Mouse (Mus musculus): ENCODE data around the gene Hoxb5. TPM values are rescaled to one million over a fixed set of nuclear protein-coding genes. Genes with fewer than 3 reads are reported as not detected.

Gene Hoxb5
- polyA plus RNA-seq, 1 experiment: not detected

DNA sequence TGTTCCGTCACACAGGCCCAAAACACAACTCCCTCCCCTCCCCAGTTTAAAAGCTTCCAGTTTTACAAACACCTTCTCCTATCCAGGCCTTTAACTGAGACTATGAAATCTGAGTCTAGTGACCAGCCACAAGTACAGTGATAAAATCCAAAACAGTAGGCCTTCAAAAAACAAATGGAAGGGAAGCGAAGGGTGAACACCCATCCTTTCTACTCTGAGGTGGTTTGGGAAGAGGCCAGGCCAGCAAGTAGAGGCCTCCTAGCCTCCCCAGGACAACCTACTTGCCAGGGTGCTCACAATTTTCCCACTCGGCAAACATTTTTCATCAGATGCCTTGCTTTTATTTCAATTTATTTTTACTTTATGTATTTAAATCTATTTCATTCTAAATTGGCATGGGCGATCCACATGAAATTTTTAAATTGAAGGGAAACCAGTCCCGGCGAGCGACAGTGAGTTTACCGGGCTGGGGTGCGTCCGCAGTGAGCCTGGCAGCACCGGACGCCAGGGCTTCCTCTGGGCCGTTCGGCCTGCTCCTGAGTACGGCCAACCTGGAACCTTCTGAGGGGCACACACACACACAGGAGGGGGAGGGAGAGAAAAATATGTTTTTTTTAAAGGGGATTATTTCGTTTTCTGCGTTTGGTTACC lies 12.3 kb upstream of the Hoxb5 start:
- Histone ChIP-seq H3K27me3 (ENCODE audit: control insufficient read depth, insufficient read depth, insufficient read length) (peaks cover 84% of the 10 kb centered on the region), H3K4me3 (no peak overlapping the region), H3ac (ENCODE audit: control insufficient read depth, insufficient read length) (no peak overlapping the region), H3K36me3 (ENCODE audit: control insufficient read depth, insufficient read depth) (no peaks in the 10 kb centered on the region), H3K79me2 (ENCODE audit: control insufficient read depth, insufficient read depth) (no peaks in the 10 kb centered on the region), H3K4me2 (ENCODE audit: low read depth) (no peak overlapping the region)
- TF ChIP-seq TCF3 (IDR thresholded peaks at IDR 0.05; ENCODE audit: insufficient read length, low read depth): no peak

DNA sequence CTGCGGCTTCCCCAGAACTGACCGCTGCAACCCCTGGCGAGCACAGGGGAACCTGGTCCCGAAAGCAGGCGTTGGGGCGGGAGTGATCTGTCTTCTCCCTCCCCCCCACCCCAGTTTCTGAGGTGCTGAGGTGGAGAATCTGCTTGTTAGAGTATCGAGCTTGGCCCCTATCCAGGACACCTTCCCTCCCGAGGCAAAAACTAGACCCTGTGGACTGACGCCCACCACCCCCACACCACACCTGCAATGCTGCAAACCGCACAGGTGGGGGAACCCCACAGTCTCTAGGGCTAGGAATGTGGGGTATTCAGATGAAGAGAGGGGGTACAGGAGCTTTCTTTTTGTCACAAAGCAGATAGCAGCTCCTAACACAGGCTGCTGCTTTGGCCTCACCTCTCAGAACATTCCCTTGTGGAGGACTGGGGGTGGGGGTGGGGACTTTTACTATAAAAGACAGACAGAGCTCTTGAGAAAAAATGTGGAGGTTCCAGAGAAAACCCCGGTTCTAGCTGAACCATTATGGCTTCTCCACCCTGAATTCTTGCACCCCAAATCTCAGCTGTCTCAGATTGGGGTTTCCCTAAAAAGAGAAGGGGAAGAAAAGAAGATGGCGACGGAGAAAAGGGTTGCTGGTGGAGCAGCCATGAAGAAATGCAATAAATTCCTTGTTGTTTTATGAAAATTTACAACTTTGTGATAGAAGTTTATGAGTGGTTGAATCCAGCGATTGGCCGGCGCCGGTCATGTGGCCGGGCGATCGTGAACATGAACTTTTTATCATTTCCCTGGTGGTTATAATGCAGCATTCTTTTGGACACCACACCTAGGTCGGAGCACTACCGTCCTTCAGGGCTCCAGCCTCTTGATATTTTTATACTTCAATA lies 11.2 kb upstream of the Hoxb5 start, which contains the start of gene Hoxb6:
Gene Hoxb6 (plus strand): TSS at position 796 of the 884 bp plus-strand sequence.
- Histone ChIP-seq H3K79me2 (ENCODE audit: control insufficient read depth, insufficient read depth) (no peaks in the 10 kb centered on the region), H3K4me2 (ENCODE audit: low read depth) (no peak within 1 kb of the TSS), H3K27me3 (ENCODE audit: control insufficient read depth, insufficient read depth, insufficient read length) (peaks cover 80% of the 10 kb centered on the region), H3K36me3 (ENCODE audit: control insufficient read depth, insufficient read depth) (no peaks in the 10 kb centered on the region), H3ac (ENCODE audit: control insufficient read depth, insufficient read length) (no peak within 1 kb of the TSS), H3K4me3 (no peak within 1 kb of the TSS)
- TF ChIP-seq SRF (IDR thresholded peaks at IDR 0.05; ENCODE audit: control insufficient read depth, insufficient read length, low read depth) (no peak), MYOG (IDR thresholded peaks at IDR 0.05; ENCODE audit: control insufficient read depth in 1 of 3, insufficient read depth in 1 of 3, insufficient read length in 2 of 3, low read depth in 2 of 3) (no peak), TCF12 (IDR thresholded peaks at IDR 0.05; ENCODE audit: insufficient read depth, poor library complexity, severe bottlenecking) (no peak), USF1 (IDR thresholded peaks at IDR 0.05; ENCODE audit: low read depth) (no peak), MAX (IDR thresholded peaks at IDR 0.05; ENCODE audit: low read depth) (no peak)

- Histone ChIP-seq H3K4me2 (ENCODE audit: low read depth) (no peak overlapping the region), H3ac (ENCODE audit: control insufficient read depth, insufficient read length) (no peak overlapping the region), H3K27me3 (ENCODE audit: control insufficient read depth, insufficient read depth, insufficient read length) (peaks cover 80% of the 10 kb centered on the region), H3K79me2 (ENCODE audit: control insufficient read depth, insufficient read depth) (no peaks in the 10 kb centered on the region), H3K36me3 (ENCODE audit: control insufficient read depth, insufficient read depth) (no peaks in the 10 kb centered on the region), H3K4me3 (no peak overlapping the region)
- TF ChIP-seq MYOD1 (IDR thresholded peaks at IDR 0.05; ENCODE audit: control insufficient read depth in 1 of 3, insufficient read length in 2 of 3, low read depth in 2 of 3) (no peak), POLR2A (IDR thresholded peaks at IDR 0.05; ENCODE audit: insufficient read length, low read depth) (no peak), REST (IDR thresholded peaks at IDR 0.05; ENCODE audit: insufficient read depth, insufficient read length) (no peak), TCF3 (IDR thresholded peaks at IDR 0.05; ENCODE audit: insufficient read length, low read depth) (no peak), SRF (IDR thresholded peaks at IDR 0.05; ENCODE audit: control insufficient read depth, insufficient read length, low read depth) (no peak), TCF12 (IDR thresholded peaks at IDR 0.05; ENCODE audit: insufficient read depth, poor library complexity, severe bottlenecking) (no peak), USF1 (IDR thresholded peaks at IDR 0.05; ENCODE audit: low read depth) (no peak), POLR2AphosphoS2 (IDR thresholded peaks at IDR 0.05; ENCODE audit: insufficient read length, low read depth) (no peak), MYOG (IDR thresholded peaks at IDR 0.05; ENCODE audit: control insufficient read depth in 1 of 3, insufficient read depth in 1 of 3, insufficient read length in 2 of 3, low read depth in 2 of 3) (no peak), MAX (IDR thresholded peaks at IDR 0.05; ENCODE audit: low read depth) (no peak), CEBPB (IDR thresholded peaks at IDR 0.05; ENCODE audit: insufficient read depth, poor library complexity, severe bottlenecking) (no peak), E2F4 (IDR thresholded peaks at IDR 0.05; ENCODE audit: insufficient read depth) (no peak)
Measured at GRCm38 (mm10) chr11:96292565-96293301, 10.4 kb upstream of the Hoxb5 start.

- no peak overlapping the region for H3K4me2 ChIP-seq (ENCODE audit: low read depth)
- no peak overlapping the region for H3K4me3 ChIP-seq
Measured at GRCm38 (mm10) chr11:96293302-96293921, 9.7 kb upstream of the Hoxb5 start.

More at GRCm38 (mm10) chr11:96293302-96293921, 9.7 kb upstream of the Hoxb5 start:
- no peaks in the 10 kb centered on the region for H3K36me3 ChIP-seq (ENCODE audit: control insufficient read depth, insufficient read depth)
- TF ChIP-seq POLR2AphosphoS2 (IDR thresholded peaks at IDR 0.05; ENCODE audit: insufficient read length, low read depth) (no peak), SRF (IDR thresholded peaks at IDR 0.05; ENCODE audit: control insufficient read depth, insufficient read length, low read depth) (no peak)
- H3K79me2 ChIP-seq (ENCODE audit: control insufficient read depth, insufficient read depth): no peaks in the 10 kb centered on the region
- peaks cover 80% of the 10 kb centered on the region for H3K27me3 ChIP-seq (ENCODE audit: control insufficient read depth, insufficient read depth, insufficient read length)
- H3ac ChIP-seq (ENCODE audit: control insufficient read depth, insufficient read length): no peak overlapping the region

Data from myocyte (in vitro differentiated cells).